Mouse (Mus musculus) embryonic facial prominence, embryonic 10.5 days (tissue): ENCODE measurements at regions not wholly inside any gene's neighbourhood (a gene's known extent, or its start where the extent isn't known, plus 50 kb on each side); places are given as distances from the start of the nearest gene placed in this dataset.

ENCODE experiments used
- DNase-seq: peaks from one replicate; pipeline ENCODE4 v3.0.0-alpha.2; 2017; ENCODE audit warnings: low spot score
- H3K27ac ChIP-seq: fragments of 300-500 bp; sonication (generic); replicated peaks from 2 replicates; pipeline ENCODE4 v1.5.1; 2016; ENCODE audit warnings: mild to moderate bottlenecking
- H3K27me3 ChIP-seq: fragments of 300-500 bp; sonication (generic); replicated peaks from 2 replicates; pipeline ENCODE4 v1.6.1; 2016; ENCODE audit warnings: low read depth, mild to moderate bottlenecking; ENCODE audit not compliant: poor library complexity, severe bottlenecking
- H3K36me3 ChIP-seq: fragments of 300-500 bp; sonication (generic); replicated peaks from 2 replicates; pipeline ENCODE4 v1.6.1; 2016; ENCODE audit warnings: mild to moderate bottlenecking, moderate library complexity
- H3K4me1 ChIP-seq: fragments of 300-500 bp; sonication (generic); 2 replicates; pipeline ENCODE4 v1.6.1; 2016
- H3K4me3 ChIP-seq: fragments of 300-500 bp; sonication (generic); 2 replicates; pipeline ENCODE4 v1.5.1; 2016; ENCODE audit warnings: mild to moderate bottlenecking, moderate library complexity
- H3K9me3 ChIP-seq: fragments of 300-500 bp; sonication (generic); 2 replicates; pipeline ENCODE4 v1.6.1; 2016; ENCODE audit warnings: mild to moderate bottlenecking
- WGBS: fragments of 180-500 bp; shearing (Covaris S2); methylation state at CpG from one replicate; pipeline ENCODE4 v1.1.7; 2016; 5-methylcytosine and 5-hydroxymethylcytosine counted together

DNA sequence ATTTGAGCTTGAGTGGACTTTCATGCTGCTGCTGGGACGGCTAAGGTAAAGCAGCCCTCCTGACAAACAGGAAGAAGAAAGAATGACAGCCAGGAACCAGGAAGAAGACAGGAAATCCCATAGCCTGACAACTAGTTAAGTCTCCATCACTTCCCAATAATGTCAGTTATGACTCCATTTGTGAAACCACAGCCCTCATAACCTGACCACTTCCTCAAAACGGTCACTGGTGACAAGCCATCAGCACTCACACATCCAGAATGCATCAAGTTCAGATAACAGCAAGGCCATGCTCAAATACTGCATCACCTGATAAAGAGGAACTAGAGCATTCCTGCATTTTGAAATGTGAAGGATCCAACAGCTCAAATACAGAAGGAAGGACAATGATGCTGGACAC lies 288.3 kb downstream of the Zfp706 start:
- no peak for DNase-seq
- peaks cover 27% of the 10 kb centered on the region for H3K4me1 ChIP-seq
- no peaks in the 10 kb centered on the region for H3K9me3 ChIP-seq
- H3K27me3 ChIP-seq = no peaks in the 10 kb centered on the region
- WGBS = 65% methylated on average over 2 of the region's 2 CpGs
- no peak overlapping the region for H3K4me3 ChIP-seq
- no peaks in the 10 kb centered on the region for H3K36me3 ChIP-seq
- H3K27ac ChIP-seq = no peak overlapping the region

DNA sequence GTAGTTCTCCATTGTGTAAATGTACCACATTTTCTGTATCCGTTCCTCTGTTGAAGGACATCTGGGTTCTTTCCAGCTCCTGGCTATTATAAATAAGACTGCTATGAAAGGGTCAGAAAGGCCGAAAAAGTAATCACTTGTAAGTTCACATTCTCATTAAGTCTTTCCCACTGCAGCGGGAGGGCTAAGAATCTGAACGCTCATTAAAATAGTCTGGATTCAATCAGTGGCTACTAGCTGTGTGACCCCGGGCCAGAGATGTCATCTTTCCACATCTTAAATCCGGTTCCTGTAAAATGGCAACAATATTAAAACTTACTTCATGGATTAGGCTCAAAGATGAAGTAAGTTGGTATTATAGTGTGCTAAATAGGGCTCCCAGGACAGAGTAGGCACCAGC lies 289.7 kb downstream of the Zfp706 start:
- Histone ChIP-seq H3K9me3 (no peaks in the 10 kb centered on the region), H3K36me3 (no peaks in the 10 kb centered on the region), H3K4me3 (no peak overlapping the region), H3K4me1 (peaks cover 27% of the 10 kb centered on the region), H3K27me3 (no peaks in the 10 kb centered on the region), H3K27ac (no peak overlapping the region)
- no peak for DNase-seq
- WGBS = 43% methylated on average over 6 of the region's 6 CpGs

DNA sequence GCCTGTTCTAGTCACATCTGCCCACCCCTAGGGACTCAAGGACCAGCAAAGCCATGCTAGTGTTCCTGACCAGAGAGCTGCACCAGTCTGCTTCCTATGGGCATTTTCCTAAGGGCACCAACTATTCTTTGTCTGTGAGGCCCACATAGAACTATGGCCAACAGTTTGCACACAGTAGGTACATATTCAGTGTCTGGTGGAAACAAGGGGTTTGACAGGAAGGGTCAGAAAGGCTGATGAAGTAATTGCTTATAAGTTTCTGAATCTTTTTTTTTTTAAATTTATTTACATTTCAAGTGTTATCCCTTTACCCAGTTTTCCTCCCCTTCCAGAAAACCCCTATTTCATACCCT lies 290.9 kb downstream of the Zfp706 start:
- Histone ChIP-seq H3K4me1 (peaks cover 20% of the 10 kb centered on the region), H3K36me3 (no peaks in the 10 kb centered on the region), H3K27ac (peak overlapping the region; percentile 82), H3K27me3 (no peaks in the 10 kb centered on the region), H3K4me3 (peak overlapping the region; percentile 46), H3K9me3 (no peaks in the 10 kb centered on the region)
- DNase-seq = no peak

DNA sequence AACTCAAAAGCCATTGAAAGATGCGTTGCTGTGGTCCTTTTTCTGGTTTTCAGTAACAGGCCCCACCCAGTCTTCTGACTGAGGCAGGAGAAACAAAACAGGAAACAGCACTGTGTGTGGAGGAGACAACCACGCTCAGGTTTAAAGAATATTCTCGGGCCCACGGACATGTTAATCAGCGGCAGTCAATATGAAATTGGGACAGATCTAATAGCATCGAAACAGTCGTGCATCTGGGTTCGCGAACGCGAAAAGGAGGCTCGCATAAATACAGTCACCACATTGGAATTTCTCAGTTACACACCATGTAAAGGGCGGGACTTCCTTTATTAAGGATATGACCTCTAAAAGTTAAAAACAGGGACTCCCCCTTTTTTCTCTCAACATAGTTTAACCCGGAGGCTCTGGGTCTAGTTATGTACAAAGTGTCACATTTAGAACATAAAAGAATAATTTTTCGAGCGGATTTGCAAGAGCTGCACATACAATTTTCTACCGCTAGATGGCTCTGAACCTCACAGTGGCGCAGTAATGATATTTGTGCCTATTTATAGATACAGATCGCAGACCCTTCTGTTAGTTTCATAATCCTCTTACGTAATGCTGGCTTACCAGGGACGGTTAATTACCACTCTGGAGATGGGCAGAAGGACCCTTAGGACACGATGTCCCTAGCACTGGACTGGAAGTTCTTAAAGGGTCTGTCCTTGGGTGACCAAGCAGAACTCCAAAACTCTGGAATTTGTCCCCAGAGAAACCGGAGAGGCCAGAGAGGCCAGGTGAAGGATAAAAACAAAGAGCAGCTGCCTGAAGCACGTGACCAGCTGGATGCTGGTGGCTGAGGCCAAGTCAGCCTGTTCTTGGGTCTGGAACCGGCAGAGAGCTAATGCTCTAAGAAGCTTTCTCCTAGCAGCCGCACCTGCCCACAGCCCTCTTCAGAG lies 291.6 kb downstream of the Zfp706 start:
- no peaks in the 10 kb centered on the region for H3K9me3 ChIP-seq
- no peaks in the 10 kb centered on the region for H3K27me3 ChIP-seq
- peak; percentile 66 for DNase-seq
- 23% methylated on average over 26 of the region's 26 CpGs for WGBS
- no peaks in the 10 kb centered on the region for H3K36me3 ChIP-seq
- H3K4me3 ChIP-seq = peak overlapping the region; percentile 46
- H3K4me1 ChIP-seq = peaks cover 18% of the 10 kb centered on the region
- peak overlapping the region; percentile 82 for H3K27ac ChIP-seq

DNA sequence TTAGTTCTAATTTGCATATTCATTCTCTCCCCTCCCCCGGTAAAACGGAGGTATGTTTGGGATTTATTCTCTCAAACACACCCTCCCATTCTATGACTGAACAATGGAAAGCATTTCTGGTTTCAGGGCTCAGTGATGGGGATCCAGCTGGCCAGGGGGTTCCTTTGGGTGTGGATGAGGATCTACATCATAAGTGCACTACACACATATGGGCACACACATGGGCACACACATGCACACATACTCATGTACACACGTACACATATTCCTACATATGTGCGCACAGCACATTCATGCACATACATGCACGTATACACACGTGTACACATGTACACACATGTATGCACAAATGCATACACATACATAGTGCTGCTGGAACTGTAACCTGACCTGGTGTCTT lies 292.4 kb downstream of the Zfp706 start:
- WGBS = 90% methylated on average over 6 of the region's 6 CpGs
- Histone ChIP-seq H3K4me1 (peaks cover 18% of the 10 kb centered on the region), H3K4me3 (no peak overlapping the region), H3K9me3 (no peaks in the 10 kb centered on the region), H3K27me3 (no peaks in the 10 kb centered on the region), H3K36me3 (no peaks in the 10 kb centered on the region), H3K27ac (no peak overlapping the region)
- DNase-seq = no peak

DNA sequence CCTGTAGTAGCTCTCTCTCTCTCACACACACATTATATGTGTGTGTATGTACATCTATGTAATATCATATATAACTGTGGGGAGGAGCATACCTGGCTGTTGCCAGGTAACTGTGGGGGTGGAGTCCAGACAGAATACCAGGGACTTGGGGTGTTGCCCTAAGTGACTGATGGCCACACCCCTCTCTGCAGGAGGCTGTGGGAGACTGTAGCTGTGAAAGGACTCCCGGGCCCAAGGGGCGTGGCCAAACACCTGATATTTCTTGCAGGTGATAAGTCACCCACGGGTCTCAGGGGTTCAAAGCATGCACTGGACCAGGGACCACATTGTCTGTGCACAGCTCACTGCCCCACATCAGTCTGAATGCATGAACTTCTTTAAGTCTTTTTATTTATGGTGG lies 297.8 kb downstream of the Zfp706 start:
- H3K27ac ChIP-seq = no peak overlapping the region
- H3K4me3 ChIP-seq = no peak overlapping the region
- no peaks in the 10 kb centered on the region for H3K9me3 ChIP-seq
- H3K27me3 ChIP-seq = no peaks in the 10 kb centered on the region
- DNase-seq = no peak
- no peaks in the 10 kb centered on the region for H3K4me1 ChIP-seq
- 66% methylated on average over 3 of the region's 3 CpGs for WGBS
- H3K36me3 ChIP-seq = no peaks in the 10 kb centered on the region

DNA sequence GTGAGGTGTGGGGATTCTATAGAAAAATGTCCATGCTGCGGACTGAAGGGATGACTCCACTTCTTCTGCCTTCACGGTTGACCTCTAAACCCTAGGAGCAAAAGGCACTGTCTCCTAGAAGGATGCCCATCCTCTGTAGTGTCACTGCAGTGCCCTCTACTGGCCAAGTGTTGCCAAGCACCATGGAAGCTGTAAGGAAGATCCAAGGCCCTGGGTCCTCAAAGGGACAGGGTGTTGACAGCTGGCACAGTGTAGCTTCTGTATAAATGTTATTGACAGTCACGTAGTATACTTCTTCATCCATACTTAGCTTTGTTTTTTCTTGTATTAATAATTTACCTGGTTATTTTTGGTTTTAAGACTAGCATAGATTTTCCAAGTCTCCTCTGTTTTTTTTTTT lies 299.1 kb downstream of the Zfp706 start:
- Histone ChIP-seq H3K4me3 (no peak overlapping the region), H3K4me1 (0 out of 2 replicates have a peak, but pooled peaks cover 4% of the 10 kb centered on the region), H3K36me3 (no peaks in the 10 kb centered on the region), H3K9me3 (no peaks in the 10 kb centered on the region), H3K27me3 (no peaks in the 10 kb centered on the region), H3K27ac (no peak overlapping the region)
- peak; percentile 80 for DNase-seq
- WGBS = 18% methylated on average over 3 of the region's 3 CpGs

DNA sequence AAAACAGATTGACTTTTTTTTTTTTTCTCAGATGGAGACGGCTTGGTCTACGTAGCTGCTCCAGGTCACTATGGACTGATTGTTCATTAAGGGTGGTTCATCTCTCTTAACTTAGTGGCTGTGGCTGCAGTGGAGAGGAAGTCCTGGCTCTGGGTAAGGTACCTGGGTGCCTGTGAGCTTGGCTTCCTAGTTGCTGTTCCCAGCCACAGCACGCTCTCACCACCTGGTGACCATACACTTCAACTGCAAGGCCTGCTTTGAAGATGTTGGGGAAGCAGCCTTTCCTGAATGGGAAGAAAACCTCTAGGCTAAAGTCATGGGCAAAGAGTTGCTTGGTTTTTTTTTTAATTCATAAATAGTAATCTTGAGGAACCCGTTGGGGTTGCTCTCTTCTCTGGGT lies 301.6 kb downstream of the Zfp706 start:
- Histone ChIP-seq H3K36me3 (no peaks in the 10 kb centered on the region), H3K9me3 (no peaks in the 10 kb centered on the region), H3K27me3 (no peaks in the 10 kb centered on the region), H3K4me1 (peaks cover 16% of the 10 kb centered on the region), H3K27ac (no peak overlapping the region), H3K4me3 (no peak overlapping the region)
- 49% methylated on average over 4 of the region's 4 CpGs for WGBS
- DNase-seq = peak; percentile 54

DNA sequence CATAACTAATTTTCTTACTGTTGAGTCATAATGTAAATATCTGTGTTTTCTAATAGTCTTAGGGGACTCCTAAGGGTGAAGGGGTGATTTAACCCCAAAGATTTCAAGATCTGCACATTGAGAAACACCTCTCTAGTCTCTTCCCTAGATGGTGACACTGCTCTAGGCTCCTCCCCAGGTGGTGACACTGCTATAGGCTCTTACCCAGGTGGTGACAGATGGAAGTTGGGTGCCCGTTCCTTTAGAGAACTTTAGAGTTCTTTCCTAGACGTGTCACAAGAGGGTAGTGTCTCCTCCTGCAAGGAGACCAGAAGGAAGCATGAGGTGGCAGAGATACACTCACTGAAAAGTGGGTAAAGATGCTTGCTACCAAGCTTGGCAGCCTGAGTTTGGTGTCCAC lies 302.2 kb downstream of the Zfp706 start:
- 55% methylated on average over 2 of the region's 2 CpGs for WGBS
- Histone ChIP-seq H3K4me1 (peaks cover 16% of the 10 kb centered on the region), H3K27me3 (no peaks in the 10 kb centered on the region), H3K4me3 (no peak overlapping the region), H3K27ac (no peak overlapping the region), H3K36me3 (no peaks in the 10 kb centered on the region), H3K9me3 (no peaks in the 10 kb centered on the region)
- DNase-seq = no peak

DNA sequence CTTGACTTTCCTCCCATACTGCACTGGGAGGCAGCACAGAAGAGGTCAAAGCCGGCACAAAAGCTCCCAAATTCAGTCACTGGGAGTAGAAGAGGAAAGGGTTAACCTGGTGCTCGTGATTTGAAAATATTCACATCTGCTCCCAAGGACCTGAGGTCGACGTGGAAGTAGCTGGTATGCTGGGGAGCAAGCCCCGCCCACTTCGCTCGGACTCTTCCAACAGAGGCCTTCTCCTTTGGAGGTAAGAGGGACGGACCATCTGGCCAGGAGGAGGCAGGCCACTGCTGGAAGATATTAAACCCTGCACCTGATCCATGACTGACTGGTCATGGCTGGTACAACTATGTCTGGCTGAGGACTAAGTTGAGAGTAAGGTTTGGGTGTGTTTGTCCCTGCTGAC lies 305.7 kb downstream of the Zfp706 start:
- no peak overlapping the region for H3K27ac ChIP-seq
- H3K27me3 ChIP-seq = no peaks in the 10 kb centered on the region
- peaks cover 16% of the 10 kb centered on the region for H3K4me1 ChIP-seq
- WGBS = 41% methylated on average over 8 of the region's 8 CpGs
- H3K36me3 ChIP-seq = no peaks in the 10 kb centered on the region
- peak; percentile 49 for DNase-seq
- no peak overlapping the region for H3K4me3 ChIP-seq
- no peaks in the 10 kb centered on the region for H3K9me3 ChIP-seq

DNA sequence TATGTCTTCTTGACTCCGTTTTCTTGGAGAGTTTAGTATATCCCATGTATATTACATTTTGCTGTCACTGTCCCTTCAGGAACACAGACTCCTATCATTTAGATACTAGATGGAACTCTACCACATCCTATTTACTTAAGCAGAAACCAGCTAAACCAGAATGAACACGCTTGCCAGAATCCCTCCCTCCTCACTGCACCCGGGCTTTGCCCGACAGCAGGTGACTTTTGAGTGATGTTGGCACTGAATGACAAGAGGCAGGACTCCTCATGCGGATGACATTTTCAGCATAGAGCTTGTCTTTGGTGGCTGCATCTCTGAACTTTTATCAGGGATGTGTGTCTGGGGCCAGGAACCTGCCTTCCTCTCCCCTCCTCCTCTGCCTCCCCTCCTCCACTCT lies 307.4 kb downstream of the Zfp706 start:
- Histone ChIP-seq H3K9me3 (no peaks in the 10 kb centered on the region), H3K36me3 (no peaks in the 10 kb centered on the region), H3K27me3 (no peaks in the 10 kb centered on the region), H3K4me1 (peaks cover 16% of the 10 kb centered on the region), H3K27ac (no peak overlapping the region), H3K4me3 (no peak overlapping the region)
- 87% methylated on average over 5 of the region's 5 CpGs for WGBS
- DNase-seq = no peak

DNA sequence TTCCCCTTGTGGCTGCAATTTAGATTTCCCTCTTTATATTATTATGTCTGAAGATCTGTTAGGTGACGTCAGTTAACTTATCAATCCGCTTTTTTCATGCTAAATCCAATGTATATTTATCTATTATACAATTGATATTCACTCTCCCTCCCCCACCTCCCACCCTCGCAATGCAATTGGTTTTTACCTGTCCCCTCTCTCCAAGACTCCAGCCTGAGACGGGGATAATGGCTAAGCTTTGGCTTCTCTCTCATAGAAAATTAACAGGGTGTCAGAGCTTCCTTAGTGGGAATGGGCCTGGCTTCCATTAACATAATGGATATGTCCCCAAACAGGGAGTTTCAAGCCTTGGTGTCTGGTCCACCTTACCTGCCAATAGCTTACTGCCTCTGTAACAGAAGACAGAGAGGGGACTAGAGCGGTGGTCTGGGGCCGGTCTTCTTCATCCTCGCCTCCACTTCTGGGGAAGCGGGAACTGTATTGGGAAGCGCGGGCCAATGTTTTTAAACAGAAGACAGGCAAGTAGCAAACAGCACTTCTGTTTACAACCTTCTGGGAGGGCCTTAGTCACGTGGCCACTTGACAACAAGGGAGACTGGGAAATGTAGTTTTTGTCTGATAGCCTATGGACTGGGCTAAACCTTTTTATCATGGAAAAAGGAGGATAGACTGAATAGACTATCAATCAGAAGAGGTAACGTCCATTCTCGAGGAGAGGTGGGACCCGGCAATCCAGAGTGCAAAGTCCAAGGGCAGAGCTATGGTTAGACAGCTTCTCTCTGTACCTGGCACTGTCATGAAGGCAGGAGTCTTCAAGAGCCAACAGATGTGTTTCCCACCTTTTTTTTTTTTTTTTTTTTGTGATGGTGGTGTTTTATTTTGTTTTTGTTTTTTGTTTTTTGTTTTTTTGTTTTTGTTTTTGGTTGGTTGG lies 312.1 kb downstream of the Zfp706 start:
- Histone ChIP-seq H3K36me3 (no peaks in the 10 kb centered on the region), H3K27ac (no peak overlapping the region), H3K9me3 (no peaks in the 10 kb centered on the region), H3K4me3 (peak overlapping the region; percentile 47), H3K27me3 (no peaks in the 10 kb centered on the region), H3K4me1 (peaks cover 4% of the 10 kb centered on the region; the same call in 1 of the 2 replicates)
- no peak for DNase-seq
- 27% methylated on average over 14 of the region's 14 CpGs for WGBS
